Mouse (Mus musculus): ENCODE results near the gene Fam43a. TPM values are rescaled to one million over a fixed set of nuclear protein-coding genes. Genes with fewer than 3 reads are reported as not detected.

The Fam43a gene
- polyA plus RNA-seq, 1 experiment from 2014 or later, result 11.3 TPM

- no peaks in the 10 kb centered on the region for H3K9me3 ChIP-seq (ENCODE audit: control insufficient read depth, low read length)
- 8% methylated on average over 6 of the region's 6 CpGs for WGBS
- no peak overlapping the region for H3K27ac ChIP-seq (ENCODE audit: low read length)
- no peaks in the 10 kb centered on the region for H3K27me3 ChIP-seq (replicated peaks; ENCODE audit: control insufficient read depth, insufficient read depth, low read length)
- H3K4me1 ChIP-seq (replicated peaks; ENCODE audit: control insufficient read depth, insufficient read depth, low read length), result 0 out of 2 replicates have a peak, but pooled peaks cover 2% of the 10 kb centered on the region
- H3K36me3 ChIP-seq (ENCODE audit: control insufficient read depth, insufficient read depth), result no peaks in the 10 kb centered on the region
- no peak overlapping the region for H3K9ac ChIP-seq (replicated peaks; ENCODE audit: low read depth, low read length)
- peak; percentile 50; the same call in 1 of the 2 replicates for ATAC-seq
- H3K4me2 ChIP-seq (ENCODE audit: low read length), result no peak overlapping the region
- H3K4me3 ChIP-seq (replicated peaks; ENCODE audit: low read length), result no peak overlapping the region
Observed at GRCm38 (mm10) chr16:30614705-30615317, 15.3 kb downstream of the Fam43a start.

GRCm38 (mm10) chr16:30616281-30616680 is 16.8 kb downstream of the Fam43a start:
- Histone ChIP-seq H3K4me3 (replicated peaks; ENCODE audit: low read length) (no peak overlapping the region), H3K9me3 (ENCODE audit: control insufficient read depth, low read length) (no peaks in the 10 kb centered on the region), H3K27me3 (replicated peaks; ENCODE audit: control insufficient read depth, insufficient read depth, low read length) (no peaks in the 10 kb centered on the region), H3K4me1 (replicated peaks; ENCODE audit: control insufficient read depth, insufficient read depth, low read length) (0 out of 2 replicates have a peak, but pooled peaks cover 2% of the 10 kb centered on the region), H3K9ac (replicated peaks; ENCODE audit: low read depth, low read length) (no peak overlapping the region), H3K36me3 (ENCODE audit: control insufficient read depth, insufficient read depth) (no peaks in the 10 kb centered on the region), H3K27ac (ENCODE audit: low read length) (no peak overlapping the region), H3K4me2 (ENCODE audit: low read length) (no peak overlapping the region)
- WGBS, result 76% methylated on average over 3 of the region's 3 CpGs
- no peak for ATAC-seq

- Histone ChIP-seq H3K27me3 (replicated peaks; ENCODE audit: control insufficient read depth, insufficient read depth, low read length) (no peaks in the 10 kb centered on the region), H3K27ac (ENCODE audit: low read length) (no peak overlapping the region), H3K4me2 (ENCODE audit: low read length) (no peak overlapping the region), H3K4me3 (replicated peaks; ENCODE audit: low read length) (no peak overlapping the region), H3K9ac (replicated peaks; ENCODE audit: low read depth, low read length) (no peak overlapping the region), H3K36me3 (ENCODE audit: control insufficient read depth, insufficient read depth) (no peaks in the 10 kb centered on the region), H3K4me1 (replicated peaks; ENCODE audit: control insufficient read depth, insufficient read depth, low read length) (no peaks in the 10 kb centered on the region), H3K9me3 (ENCODE audit: control insufficient read depth, low read length) (no peaks in the 10 kb centered on the region)
- no peak for ATAC-seq
- 87% methylated on average over 7 of the region's 7 CpGs for WGBS
Observed at GRCm38 (mm10) chr16:30623645-30624044, 24.1 kb downstream of the Fam43a start.

DNA sequence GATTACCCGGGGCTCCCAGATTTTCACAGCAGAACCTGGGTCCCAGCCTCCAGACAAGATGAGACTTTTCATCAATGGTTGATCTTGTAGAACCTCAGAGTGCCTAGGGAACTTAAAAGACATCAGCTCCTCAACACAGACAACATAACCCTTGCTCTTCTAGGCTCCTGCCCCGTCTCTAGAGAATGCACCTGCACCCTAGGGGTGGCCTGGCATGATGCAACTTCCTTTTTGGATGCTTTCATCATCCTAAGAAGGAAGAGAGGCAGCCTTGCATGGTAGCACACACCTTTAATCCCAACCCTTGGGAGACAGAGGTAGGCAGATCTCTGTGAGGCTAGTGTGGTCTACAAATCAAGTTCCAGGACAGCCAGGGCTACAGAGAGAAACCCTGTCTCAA is 25.1 kb downstream of the Fam43a start:
- no peak overlapping the region for H3K4me3 ChIP-seq (replicated peaks; ENCODE audit: low read length)
- no peak for ATAC-seq
- no peak overlapping the region for H3K4me2 ChIP-seq (ENCODE audit: low read length)
- no peaks in the 10 kb centered on the region for H3K27me3 ChIP-seq (replicated peaks; ENCODE audit: control insufficient read depth, insufficient read depth, low read length)
- 61% methylated on average over 2 of the region's 2 CpGs for WGBS
- H3K9ac ChIP-seq (replicated peaks; ENCODE audit: low read depth, low read length), result no peak overlapping the region
- no peaks in the 10 kb centered on the region for H3K9me3 ChIP-seq (ENCODE audit: control insufficient read depth, low read length)
- no peak overlapping the region for H3K27ac ChIP-seq (ENCODE audit: low read length)
- H3K4me1 ChIP-seq (replicated peaks; ENCODE audit: control insufficient read depth, insufficient read depth, low read length), result no peaks in the 10 kb centered on the region
- no peaks in the 10 kb centered on the region for H3K36me3 ChIP-seq (ENCODE audit: control insufficient read depth, insufficient read depth)

DNA sequence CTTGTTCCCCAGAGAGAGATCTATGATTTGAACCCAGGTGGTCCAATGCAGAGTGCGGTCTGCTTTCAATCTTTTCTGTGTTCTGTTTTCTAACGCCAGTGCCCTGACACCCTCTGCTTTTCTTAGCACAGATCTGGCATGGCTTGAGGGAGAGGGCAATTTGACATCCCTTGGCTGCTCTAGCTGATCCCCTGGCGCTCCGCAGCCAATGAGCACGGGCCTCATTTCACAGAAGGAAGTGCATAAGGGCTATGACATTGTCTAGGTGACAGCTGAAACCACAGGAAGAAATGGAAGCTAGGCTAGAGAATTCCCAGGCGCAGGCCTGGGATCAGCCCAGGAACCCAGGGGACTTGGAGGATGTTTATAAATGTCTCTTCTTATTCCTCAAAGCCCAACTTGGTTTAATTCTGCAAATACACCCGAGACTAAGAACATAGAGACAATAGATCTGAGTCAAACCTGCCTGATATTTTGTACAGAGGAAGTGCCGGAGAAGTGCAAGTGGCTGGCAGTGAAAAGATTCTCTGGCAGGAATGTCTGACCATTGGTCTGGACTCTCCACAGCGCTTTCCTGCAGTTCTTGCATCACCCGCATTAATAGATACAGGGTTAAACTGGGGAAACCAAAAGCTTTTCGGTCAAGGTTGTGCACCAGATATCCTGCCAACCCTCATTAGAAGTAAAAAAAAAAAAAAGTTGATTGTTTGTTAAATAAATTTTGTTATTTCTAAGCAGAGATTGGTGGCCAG is 28.2 kb downstream of the Fam43a start:
- H3K9me3 ChIP-seq (ENCODE audit: control insufficient read depth, low read length), result no peaks in the 10 kb centered on the region
- H3K4me1 ChIP-seq (replicated peaks; ENCODE audit: control insufficient read depth, insufficient read depth, low read length), result no peaks in the 10 kb centered on the region
- no peaks in the 10 kb centered on the region for H3K36me3 ChIP-seq (ENCODE audit: control insufficient read depth, insufficient read depth)
- no peaks in the 10 kb centered on the region for H3K27me3 ChIP-seq (replicated peaks; ENCODE audit: control insufficient read depth, insufficient read depth, low read length)
- H3K27ac ChIP-seq (ENCODE audit: low read length), result no peak overlapping the region
- WGBS, result 70% methylated on average over 11 of the region's 11 CpGs
- H3K4me2 ChIP-seq (ENCODE audit: low read length), result no peak overlapping the region
- ATAC-seq, result no peak
- no peak overlapping the region for H3K9ac ChIP-seq (replicated peaks; ENCODE audit: low read depth, low read length)
- no peak overlapping the region for H3K4me3 ChIP-seq (replicated peaks; ENCODE audit: low read length)

DNA sequence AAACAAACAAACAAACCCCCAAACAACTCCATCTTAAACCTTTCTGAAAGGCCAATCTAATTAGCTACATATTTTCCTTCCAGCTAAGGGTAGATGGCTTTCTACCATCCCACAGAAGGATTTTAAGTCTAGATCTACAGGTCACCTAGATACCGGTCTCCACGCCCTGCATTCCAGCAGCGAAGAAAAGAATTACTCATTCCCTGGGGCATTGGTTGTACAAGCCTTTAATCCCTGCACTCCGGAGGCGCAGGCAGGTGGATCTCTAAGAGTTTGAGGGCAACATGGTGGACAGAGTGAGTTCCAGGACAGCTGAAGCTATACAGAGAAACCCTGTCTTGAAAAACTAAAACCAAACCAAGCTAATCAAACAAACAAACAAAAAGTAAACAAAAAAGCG is 28.9 kb downstream of the Fam43a start:
- ATAC-seq, result no peak

GRCm38 (mm10) chr16:30629509-30629908 is 30.0 kb downstream of the Fam43a start:
- Histone ChIP-seq H3K36me3 (ENCODE audit: control insufficient read depth, insufficient read depth) (no peaks in the 10 kb centered on the region), H3K27me3 (replicated peaks; ENCODE audit: control insufficient read depth, insufficient read depth, low read length) (no peaks in the 10 kb centered on the region), H3K9me3 (ENCODE audit: control insufficient read depth, low read length) (no peaks in the 10 kb centered on the region), H3K4me3 (replicated peaks; ENCODE audit: low read length) (no peak overlapping the region), H3K4me2 (ENCODE audit: low read length) (no peak overlapping the region), H3K27ac (ENCODE audit: low read length) (no peak overlapping the region), H3K9ac (replicated peaks; ENCODE audit: low read depth, low read length) (no peak overlapping the region), H3K4me1 (replicated peaks; ENCODE audit: control insufficient read depth, insufficient read depth, low read length) (no peaks in the 10 kb centered on the region)
- no peak for ATAC-seq
- WGBS, result 93% methylated on average over 5 of the region's 5 CpGs

More for the DNA sequence above, 28.9 kb downstream of the Fam43a start:
- no peak overlapping the region for H3K27ac ChIP-seq (ENCODE audit: low read length)
- no peaks in the 10 kb centered on the region for H3K36me3 ChIP-seq (ENCODE audit: control insufficient read depth, insufficient read depth)
- WGBS, result 29% methylated on average over 6 of the region's 6 CpGs
- no peaks in the 10 kb centered on the region for H3K9me3 ChIP-seq (ENCODE audit: control insufficient read depth, low read length)
- H3K4me2 ChIP-seq (ENCODE audit: low read length), result no peak overlapping the region
- H3K9ac ChIP-seq (replicated peaks; ENCODE audit: low read depth, low read length), result no peak overlapping the region
- H3K27me3 ChIP-seq (replicated peaks; ENCODE audit: control insufficient read depth, insufficient read depth, low read length), result no peaks in the 10 kb centered on the region
- no peaks in the 10 kb centered on the region for H3K4me1 ChIP-seq (replicated peaks; ENCODE audit: control insufficient read depth, insufficient read depth, low read length)
- H3K4me3 ChIP-seq (replicated peaks; ENCODE audit: low read length), result no peak overlapping the region

DNA sequence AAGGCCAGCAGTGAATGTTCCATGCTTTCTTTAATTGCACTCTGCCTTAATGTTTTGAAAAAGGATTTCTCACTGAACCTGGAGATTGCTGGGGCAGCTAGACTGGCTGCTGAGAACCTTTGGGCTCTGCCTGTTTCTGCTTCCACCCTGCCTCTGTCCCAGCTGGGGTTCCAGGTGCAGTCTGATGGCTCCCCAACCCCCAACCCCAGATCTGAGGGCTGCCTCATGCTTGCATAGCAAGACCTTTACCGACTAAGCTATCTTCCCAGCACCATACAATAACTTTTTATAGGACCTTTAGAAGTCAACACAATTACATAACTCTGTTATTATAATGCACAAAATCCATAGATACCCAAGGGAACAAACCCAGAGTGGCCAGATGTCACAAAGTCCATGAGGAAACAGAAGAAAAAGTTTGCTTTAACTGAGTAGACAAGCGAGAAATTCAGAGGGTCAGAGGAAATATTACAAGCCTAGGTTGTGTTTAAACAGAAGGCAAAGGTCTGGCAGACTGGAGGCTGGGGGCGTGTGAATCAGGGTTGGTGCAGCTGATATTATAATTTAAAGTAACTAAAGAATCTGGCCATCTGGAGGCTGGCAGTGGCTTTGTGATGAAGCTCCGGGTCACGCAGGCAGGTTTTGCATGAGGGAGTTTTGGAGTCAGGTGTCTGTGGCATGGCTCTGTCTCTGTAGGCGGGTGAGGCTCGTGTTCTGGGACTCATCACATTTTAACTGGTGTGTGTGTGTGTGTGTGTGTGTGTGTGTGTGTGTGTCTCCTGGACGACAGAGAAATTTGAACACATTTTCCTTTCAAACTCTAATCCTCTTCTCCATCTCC is 34.6 kb downstream of the Fam43a start:
- Histone ChIP-seq H3K4me2 (ENCODE audit: low read length) (no peak overlapping the region), H3K36me3 (ENCODE audit: control insufficient read depth, insufficient read depth) (no peaks in the 10 kb centered on the region), H3K4me3 (replicated peaks; ENCODE audit: low read length) (no peak overlapping the region), H3K4me1 (replicated peaks; ENCODE audit: control insufficient read depth, insufficient read depth, low read length) (no peaks in the 10 kb centered on the region), H3K27me3 (replicated peaks; ENCODE audit: control insufficient read depth, insufficient read depth, low read length) (no peaks in the 10 kb centered on the region), H3K27ac (ENCODE audit: low read length) (no peak overlapping the region), H3K9ac (replicated peaks; ENCODE audit: low read depth, low read length) (no peak overlapping the region), H3K9me3 (ENCODE audit: control insufficient read depth, low read length) (no peaks in the 10 kb centered on the region)
- no peak for ATAC-seq
- 73% methylated on average over 8 of the region's 8 CpGs for WGBS

DNA sequence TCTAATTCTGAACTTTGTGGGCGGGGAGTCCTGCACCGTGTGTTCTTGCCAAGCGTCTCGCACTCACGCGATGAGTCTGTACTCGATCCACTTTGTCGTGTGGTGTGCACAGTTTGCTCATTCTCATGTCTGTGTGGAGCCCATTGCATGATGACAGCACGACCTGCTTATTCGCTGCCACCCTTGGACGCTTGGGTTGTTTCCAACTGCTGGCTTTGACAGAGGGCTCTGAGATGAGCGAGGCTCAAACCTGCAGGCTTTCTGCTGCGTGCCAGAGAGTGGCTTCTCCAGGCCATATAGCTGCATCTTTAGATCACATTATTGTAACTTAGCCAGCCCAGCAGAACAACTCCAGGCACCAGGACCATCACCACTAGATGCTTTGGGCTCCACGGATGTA is 39.1 kb downstream of the Fam43a start:
- Histone ChIP-seq H3K9me3 (ENCODE audit: control insufficient read depth, low read length) (no peaks in the 10 kb centered on the region), H3K4me3 (replicated peaks; ENCODE audit: low read length) (no peak overlapping the region), H3K4me2 (ENCODE audit: low read length) (no peak overlapping the region), H3K27me3 (replicated peaks; ENCODE audit: control insufficient read depth, insufficient read depth, low read length) (no peaks in the 10 kb centered on the region), H3K4me1 (replicated peaks; ENCODE audit: control insufficient read depth, insufficient read depth, low read length) (no peaks in the 10 kb centered on the region), H3K27ac (ENCODE audit: low read length) (no peak overlapping the region), H3K9ac (replicated peaks; ENCODE audit: low read depth, low read length) (no peak overlapping the region), H3K36me3 (ENCODE audit: control insufficient read depth, insufficient read depth) (no peaks in the 10 kb centered on the region)
- ATAC-seq, result no peak
- WGBS, result 90% methylated on average over 14 of the region's 14 CpGs
